Mouse (Mus musculus): Measurements from ENCODE around the gene Camkv. TPM values are rescaled to one million over a fixed set of nuclear protein-coding genes. Genes with fewer than 3 reads are reported as not detected.
A peak's percentile ranks its signal among the peaks of the same experiment; 100 is the strongest.

The Camkv gene
- polyA plus RNA-seq, 2 experiments, result 0.10 TPM; not detected in 1

GRCm38 (mm10) chr9:107974491-107975171 lies 39.2 kb downstream of the Camkv start:
- peak overlapping the region; percentile 78 for H3K4me2 ChIP-seq (ENCODE audit: low read depth)
- H3K27me3 ChIP-seq (ENCODE audit: control insufficient read depth, insufficient read depth, low read length), result no peaks in the 10 kb centered on the region
- ATAC-seq (ENCODE audit: insufficient read depth) (peak; percentile 75), DNase-seq (ENCODE audit: low read depth in 3 of 3, low spot score in 3 of 3) (peak; percentile 80 to 86 (median 84))
- H3K27ac ChIP-seq, result peak overlapping the region; percentile 98
- H3K36me3 ChIP-seq (replicated peaks; ENCODE audit: control insufficient read depth, insufficient read depth, low read depth), result peaks cover 42% of the 10 kb centered on the region
- 20% methylated on average over 10 of the region's 10 CpGs for WGBS (ENCODE audit: insufficient replicate concordance)
- H3K4me3 ChIP-seq (ENCODE audit: insufficient read depth in 1 of 2, low read depth in 2 of 2, low read length in 2 of 2), result peak overlapping the region; percentile 39 to 69
- H3K9me3 ChIP-seq (ENCODE audit: control insufficient read depth, low read length), result no peaks in the 10 kb centered on the region
- peak; percentile 71 for TF ChIP-seq EP300 (IDR thresholded peaks at IDR 0.05; ENCODE audit: low read depth)
- no peak for TF ChIP-seq CTCF (IDR thresholded peaks at IDR 0.05; ENCODE audit: low read depth)
- peak overlapping the region; percentile 82 for H3K9ac ChIP-seq (replicated peaks)
- peaks cover 61 to 78% of the 10 kb centered on the region in 2 experiments for H3K4me1 ChIP-seq (replicated peaks; ENCODE audit: control insufficient read depth in 2 of 2, insufficient read depth in 2 of 2, low read length in 1 of 2)

- TF ChIP-seq EP300 (IDR thresholded peaks at IDR 0.05; ENCODE audit: low read depth) (peak; percentile 89), CTCF (IDR thresholded peaks at IDR 0.05; ENCODE audit: low read depth) (peak; percentile 7; the same call in 1 of the 2 replicates)
- H3K9ac ChIP-seq (replicated peaks), result peak within 1 kb of the TSS; percentile 82
Observed at GRCm38 (mm10) chr9:107975399-107976386, 40.2 kb downstream of the Camkv start, which contains the start of gene Uba7. Gene Uba7, plus strand, starts transcription at chr9:107975505.

GRCm38 (mm10) chr9:107978815-107979214 lies 43.3 kb downstream of the Camkv start:
- Histone ChIP-seq H3K36me3 (replicated peaks; ENCODE audit: control insufficient read depth, insufficient read depth, low read depth) (peaks cover 68% of the 10 kb centered on the region), H3K9ac (replicated peaks) (no peak overlapping the region), H3K27ac (no peak overlapping the region), H3K27me3 (ENCODE audit: control insufficient read depth, insufficient read depth, low read length) (no peaks in the 10 kb centered on the region), H3K4me1 (replicated peaks; ENCODE audit: control insufficient read depth in 2 of 2, insufficient read depth in 2 of 2, low read length in 1 of 2) (peaks cover 64 to 81% of the 10 kb centered on the region in 2 experiments), H3K4me2 (ENCODE audit: low read depth) (no peak overlapping the region; the same call in 1 of the 2 replicates), H3K9me3 (ENCODE audit: control insufficient read depth, low read length) (no peaks in the 10 kb centered on the region), H3K4me3 (ENCODE audit: insufficient read depth in 1 of 2, low read depth in 2 of 2, low read length in 2 of 2) (no peak overlapping the region)
- ATAC-seq (ENCODE audit: insufficient read depth) (no peak), DNase-seq (ENCODE audit: low read depth in 3 of 3, low spot score in 3 of 3) (no peak)
- no peak for TF ChIP-seq EP300 (IDR thresholded peaks at IDR 0.05; ENCODE audit: low read depth)
- 89% methylated on average over 12 of the region's 12 CpGs for WGBS (ENCODE audit: insufficient replicate concordance)

More at GRCm38 (mm10) chr9:107975399-107976386, 40.2 kb downstream of the Camkv start, which contains the start of gene Uba7:
- Histone ChIP-seq H3K27ac (peak within 1 kb of the TSS; percentile 98), H3K4me3 (ENCODE audit: insufficient read depth in 1 of 2, low read depth in 2 of 2, low read length in 2 of 2) (peak within 1 kb of the TSS; percentile 69 to 93), H3K4me2 (ENCODE audit: low read depth) (peak within 1 kb of the TSS; percentile 78), H3K27me3 (ENCODE audit: control insufficient read depth, insufficient read depth, low read length) (no peaks in the 10 kb centered on the region), H3K4me1 (replicated peaks; ENCODE audit: control insufficient read depth in 2 of 2, insufficient read depth in 2 of 2, low read length in 1 of 2) (peaks cover 66 to 82% of the 10 kb centered on the region in 2 experiments), H3K36me3 (replicated peaks; ENCODE audit: control insufficient read depth, insufficient read depth, low read depth) (peaks cover 48% of the 10 kb centered on the region), H3K9me3 (ENCODE audit: control insufficient read depth, low read length) (no peaks in the 10 kb centered on the region)
- 40% methylated on average over 12 of the region's 12 CpGs for WGBS (ENCODE audit: insufficient replicate concordance)
- ATAC-seq (ENCODE audit: insufficient read depth), result peak; percentile 80
- peak; percentile 92 to 93 (median 93) for DNase-seq (ENCODE audit: low read depth in 3 of 3, low spot score in 3 of 3)

- Histone ChIP-seq H3K9ac (replicated peaks) (peak overlapping the region; percentile 86), H3K4me2 (ENCODE audit: low read depth) (peak overlapping the region; percentile 92), H3K4me3 (ENCODE audit: insufficient read depth in 1 of 2, low read depth in 2 of 2, low read length in 2 of 2) (peak overlapping the region; percentile 84 to 86), H3K4me1 (replicated peaks; ENCODE audit: control insufficient read depth in 2 of 2, insufficient read depth in 2 of 2, low read length in 1 of 2) (peaks cover 60 to 71% of the 10 kb centered on the region in 2 experiments), H3K27me3 (ENCODE audit: control insufficient read depth, insufficient read depth, low read length) (no peaks in the 10 kb centered on the region), H3K36me3 (replicated peaks; ENCODE audit: control insufficient read depth, insufficient read depth, low read depth) (peaks cover 73% of the 10 kb centered on the region), H3K27ac (peak overlapping the region; percentile 96), H3K9me3 (ENCODE audit: control insufficient read depth, low read length) (no peaks in the 10 kb centered on the region)
- ATAC-seq (ENCODE audit: insufficient read depth) (no peak), DNase-seq (ENCODE audit: low read depth in 3 of 3, low spot score in 3 of 3) (no peak)
- 31% methylated on average over 7 of the region's 7 CpGs for WGBS (ENCODE audit: insufficient replicate concordance)
- no peak for TF ChIP-seq EP300 (IDR thresholded peaks at IDR 0.05; ENCODE audit: low read depth)
- no peak for TF ChIP-seq CTCF (IDR thresholded peaks at IDR 0.05; ENCODE audit: low read depth)
Observed at GRCm38 (mm10) chr9:107981684-107982605, 46.5 kb downstream of the Camkv start.
